Mouse (Mus musculus): ENCODE measurements around the gene Slc39a3. TPM values are rescaled to one million over a fixed set of nuclear protein-coding genes. Genes with fewer than 3 reads are reported as not detected.
"Not testable (repeated sequence)": the region's sequence is repeated elsewhere in the genome, so short reads cannot be mapped to it uniquely, and the experiment has no call there.

Slc39a3 gene
- polyA plus RNA-seq, 1 experiment from 2014 or later = 14.5 TPM

- Histone ChIP-seq H3K4me2 (ENCODE audit: low read depth) (no peak overlapping the region), H3K9ac (ENCODE audit: low read length) (no peak overlapping the region), H3K9me3 (ENCODE audit: control insufficient read depth, low read length) (no peaks in the 10 kb centered on the region; the same call in 1 of the 2 replicates), H3K27ac (ENCODE audit: low read depth, low read length) (no peak overlapping the region), H3K36me3 (ENCODE audit: control insufficient read depth, insufficient read depth, low read length) (no peaks in the 10 kb centered on the region), H3K4me3 (ENCODE audit: low read depth, low read length) (no peak overlapping the region), H3K27me3 (ENCODE audit: control insufficient read depth, insufficient read depth, low read length) (no peaks in the 10 kb centered on the region), H3K4me1 (ENCODE audit: control insufficient read depth, insufficient read depth, low read length) (no peaks in the 10 kb centered on the region)
- DNase-seq (ENCODE audit: low spot score) (no peak), ATAC-seq (ENCODE audit: insufficient read depth, low FRiP score, low TSS enrichment) (no peak)
- WGBS = 95% methylated on average over 8 of the region's 8 CpGs
These were observed 40.7 kb downstream of the Slc39a3 start for GRCm38 (mm10) chr10:80996501-80996900.

DNA sequence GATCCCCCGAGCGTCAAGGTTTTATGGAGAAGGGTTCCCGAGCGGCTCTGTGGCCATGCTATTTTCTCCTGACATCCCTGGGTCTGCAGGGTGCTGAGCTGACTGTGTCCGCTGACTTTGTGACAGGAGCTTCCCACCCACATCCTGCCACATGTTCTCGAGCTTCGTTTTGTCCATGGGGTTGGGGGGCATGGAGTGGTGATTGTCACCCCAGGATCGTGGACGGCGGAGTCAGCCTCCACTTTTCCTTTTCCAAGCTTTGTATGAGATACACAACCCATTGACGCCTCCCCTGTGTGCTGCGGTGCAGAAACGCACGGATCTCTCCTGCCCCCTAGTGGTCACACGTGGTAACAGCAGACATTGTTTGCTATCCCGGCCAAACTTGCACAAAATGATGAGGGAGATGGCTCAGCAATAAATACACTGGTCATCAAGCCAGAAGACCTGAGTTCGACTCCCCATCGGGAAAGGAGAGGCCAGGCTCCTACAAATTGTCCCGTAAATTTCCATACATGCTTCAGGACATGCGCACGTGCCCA, 42.1 kb downstream of the Slc39a3 start:
- Histone ChIP-seq H3K4me2 (ENCODE audit: low read depth) (no peak overlapping the region), H3K9me3 (ENCODE audit: control insufficient read depth, low read length) (no peaks in the 10 kb centered on the region; the same call in 1 of the 2 replicates)
- WGBS = 10% methylated on average over 21 of the region's 21 CpGs

GRCm38 (mm10) chr10:80994621-80995020, 42.6 kb downstream of the Slc39a3 start:
- no peak overlapping the region for H3K27ac ChIP-seq (ENCODE audit: low read depth, low read length)
- no peaks in the 10 kb centered on the region for H3K4me1 ChIP-seq (ENCODE audit: control insufficient read depth, insufficient read depth, low read length)
- H3K36me3 ChIP-seq (ENCODE audit: control insufficient read depth, insufficient read depth, low read length) = no peaks in the 10 kb centered on the region
- DNase-seq (ENCODE audit: low spot score) (no peak), ATAC-seq (ENCODE audit: insufficient read depth, low FRiP score, low TSS enrichment) (no peak)
- no peak overlapping the region for H3K4me3 ChIP-seq (ENCODE audit: low read depth, low read length)
- WGBS = 56% methylated on average over 4 of the region's 4 CpGs
- no peak overlapping the region for H3K4me2 ChIP-seq (ENCODE audit: low read depth)
- no peak overlapping the region for H3K9ac ChIP-seq (ENCODE audit: low read length)
- no peaks in the 10 kb centered on the region for H3K27me3 ChIP-seq (ENCODE audit: control insufficient read depth, insufficient read depth, low read length)
- no peaks in the 10 kb centered on the region; the same call in 1 of the 2 replicates for H3K9me3 ChIP-seq (ENCODE audit: control insufficient read depth, low read length)

More for the DNA sequence above, 42.1 kb downstream of the Slc39a3 start:
- peak; percentile 81 for DNase-seq (ENCODE audit: low spot score)
- Histone ChIP-seq H3K4me3 (ENCODE audit: low read depth, low read length) (no peak overlapping the region), H3K27me3 (ENCODE audit: control insufficient read depth, insufficient read depth, low read length) (no peaks in the 10 kb centered on the region), H3K4me1 (ENCODE audit: control insufficient read depth, insufficient read depth, low read length) (no peaks in the 10 kb centered on the region), H3K27ac (ENCODE audit: low read depth, low read length) (no peak overlapping the region), H3K36me3 (ENCODE audit: control insufficient read depth, insufficient read depth, low read length) (no peaks in the 10 kb centered on the region), H3K9ac (ENCODE audit: low read length) (no peak overlapping the region)
- no peak for ATAC-seq (ENCODE audit: insufficient read depth, low FRiP score, low TSS enrichment)

DNA sequence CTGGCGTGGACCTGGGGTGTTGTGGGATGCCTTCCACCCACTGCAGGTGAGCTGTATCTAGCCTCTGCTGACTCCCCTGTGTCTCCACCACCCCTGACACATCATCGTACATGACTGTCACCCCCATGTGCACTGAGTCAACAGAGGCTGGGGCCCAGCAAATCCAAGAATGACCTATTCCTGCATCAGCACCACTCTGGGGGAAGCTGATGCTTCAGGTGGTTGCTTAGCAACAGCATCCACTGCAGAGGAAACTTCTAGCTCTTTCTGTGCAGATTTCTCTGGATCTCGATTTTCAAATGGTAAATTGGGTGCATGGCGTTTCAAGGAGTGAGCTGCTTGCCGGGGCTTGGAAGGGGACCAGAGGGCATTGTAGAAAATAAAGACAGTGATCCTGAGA, 44.0 kb downstream of the Slc39a3 start:
- ATAC-seq (ENCODE audit: insufficient read depth, low FRiP score, low TSS enrichment) = no peak
- Histone ChIP-seq H3K27ac (ENCODE audit: low read depth, low read length) (no peak overlapping the region), H3K4me3 (ENCODE audit: low read depth, low read length) (no peak overlapping the region), H3K9me3 (ENCODE audit: control insufficient read depth, low read length) (no peaks in the 10 kb centered on the region; the same call in 1 of the 2 replicates), H3K4me2 (ENCODE audit: low read depth) (no peak overlapping the region), H3K4me1 (ENCODE audit: control insufficient read depth, insufficient read depth, low read length) (no peaks in the 10 kb centered on the region), H3K27me3 (ENCODE audit: control insufficient read depth, insufficient read depth, low read length) (no peaks in the 10 kb centered on the region), H3K9ac (ENCODE audit: low read length) (no peak overlapping the region), H3K36me3 (ENCODE audit: control insufficient read depth, insufficient read depth, low read length) (no peaks in the 10 kb centered on the region)
- WGBS = 72% methylated on average over 5 of the region's 5 CpGs
- DNase-seq (ENCODE audit: low spot score) = no peak

DNA sequence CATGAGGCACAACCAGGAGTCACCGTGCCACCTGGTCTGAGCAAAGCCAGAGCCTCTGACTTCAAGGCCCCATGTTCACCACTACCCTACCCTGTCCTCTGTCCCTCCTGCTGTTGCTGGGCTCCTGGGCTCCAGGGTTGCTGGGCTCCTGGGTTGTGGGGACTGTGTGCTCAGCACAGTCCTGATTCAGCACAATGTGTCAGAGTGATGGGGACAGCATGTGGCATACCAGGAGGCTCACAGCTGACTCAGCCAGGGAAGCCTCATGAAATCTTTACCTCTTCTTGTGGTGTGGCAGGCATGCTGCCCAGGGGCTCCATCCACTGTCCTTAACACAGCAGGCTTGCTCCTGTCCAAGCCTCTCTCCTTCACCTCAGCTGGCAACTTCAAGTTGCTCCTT, 45.3 kb downstream of the Slc39a3 start:
- no peak overlapping the region for H3K4me3 ChIP-seq (ENCODE audit: low read depth, low read length)
- no peaks in the 10 kb centered on the region for H3K36me3 ChIP-seq (ENCODE audit: control insufficient read depth, insufficient read depth, low read length)
- no peak overlapping the region for H3K9ac ChIP-seq (ENCODE audit: low read length)
- DNase-seq (ENCODE audit: low spot score) (no peak), ATAC-seq (ENCODE audit: insufficient read depth, low FRiP score, low TSS enrichment) (no peak)
- 90% methylated on average over 1 of the region's 1 CpGs for WGBS
- no peaks in the 10 kb centered on the region for H3K4me1 ChIP-seq (ENCODE audit: control insufficient read depth, insufficient read depth, low read length)
- no peaks in the 10 kb centered on the region; the same call in 1 of the 2 replicates for H3K9me3 ChIP-seq (ENCODE audit: control insufficient read depth, low read length)
- peaks cover 1% of the 10 kb centered on the region; the same call in 1 of the 2 replicates for H3K27me3 ChIP-seq (ENCODE audit: control insufficient read depth, insufficient read depth, low read length)
- no peak overlapping the region for H3K4me2 ChIP-seq (ENCODE audit: low read depth)
- no peak overlapping the region for H3K27ac ChIP-seq (ENCODE audit: low read depth, low read length)

GRCm38 (mm10) chr10:80991007-80991406, 46.2 kb downstream of the Slc39a3 start:
- no peak for ATAC-seq (ENCODE audit: insufficient read depth, low FRiP score, low TSS enrichment)
- no peak overlapping the region for H3K4me2 ChIP-seq (ENCODE audit: low read depth)
- no peak overlapping the region for H3K4me3 ChIP-seq (ENCODE audit: low read depth, low read length)
- no peak overlapping the region for H3K27ac ChIP-seq (ENCODE audit: low read depth, low read length)
- H3K27me3 ChIP-seq (ENCODE audit: control insufficient read depth, insufficient read depth, low read length) = peaks cover 9% of the 10 kb centered on the region
- no peak overlapping the region for H3K9ac ChIP-seq (ENCODE audit: low read length)
- no peaks in the 10 kb centered on the region for H3K9me3 ChIP-seq (ENCODE audit: control insufficient read depth, low read length)
- DNase-seq (ENCODE audit: low spot score) = no peak
- 15% methylated on average over 3 of the region's 3 CpGs for WGBS
- H3K36me3 ChIP-seq (ENCODE audit: control insufficient read depth, insufficient read depth, low read length) = no peaks in the 10 kb centered on the region
- no peaks in the 10 kb centered on the region for H3K4me1 ChIP-seq (ENCODE audit: control insufficient read depth, insufficient read depth, low read length)

DNA sequence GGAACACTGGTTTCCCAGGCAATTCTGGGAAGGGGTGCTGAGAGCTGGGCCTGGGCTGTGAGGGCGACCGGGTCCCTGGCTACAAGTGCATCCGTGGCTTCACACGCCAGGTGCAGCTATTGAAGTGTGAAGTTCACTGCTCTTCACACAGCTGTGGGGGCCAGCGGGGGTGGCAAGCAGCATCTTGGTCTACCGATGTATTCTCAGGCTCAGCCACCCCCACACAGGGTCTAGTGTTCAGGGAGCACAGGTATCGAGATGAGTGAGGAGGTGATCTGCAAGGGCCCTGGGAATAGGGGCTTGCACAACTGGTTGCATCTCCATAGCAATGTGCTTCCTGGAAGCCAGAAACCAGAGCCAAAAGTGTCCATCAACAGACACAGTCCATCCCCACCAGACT, 46.8 kb downstream of the Slc39a3 start:
- ATAC-seq (ENCODE audit: insufficient read depth, low FRiP score, low TSS enrichment) = no peak
- no peak overlapping the region for H3K4me2 ChIP-seq (ENCODE audit: low read depth)

DNA sequence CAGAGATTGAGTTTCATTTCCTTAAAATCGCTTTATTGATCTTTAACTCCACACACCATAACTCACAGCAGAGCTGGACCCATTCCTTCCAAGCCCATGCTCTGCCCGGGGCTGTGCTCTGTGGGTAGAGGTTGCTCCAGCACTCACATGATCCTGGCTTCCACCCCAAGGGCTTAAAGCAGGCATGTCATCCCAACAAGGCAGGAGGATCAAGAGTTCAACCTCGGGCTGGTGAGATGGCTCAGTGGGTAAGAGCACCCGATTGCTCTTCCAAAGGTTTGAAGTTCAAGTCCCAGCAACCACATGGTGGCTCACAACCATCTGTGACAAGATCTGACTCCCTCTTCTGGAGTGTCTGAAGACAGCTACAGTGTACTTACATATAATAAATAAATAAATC, 47.4 kb downstream of the Slc39a3 start:
- H3K9me3 ChIP-seq (ENCODE audit: control insufficient read depth, low read length); DNase-seq (ENCODE audit: low spot score); H3K27ac ChIP-seq (ENCODE audit: low read depth, low read length); H3K4me1 ChIP-seq (ENCODE audit: control insufficient read depth, insufficient read depth, low read length); H3K9ac ChIP-seq (ENCODE audit: low read length); H3K36me3 ChIP-seq (ENCODE audit: control insufficient read depth, insufficient read depth, low read length); H3K4me2 ChIP-seq (ENCODE audit: low read depth); H3K4me3 ChIP-seq (ENCODE audit: low read depth, low read length); ATAC-seq (ENCODE audit: insufficient read depth, low FRiP score, low TSS enrichment): not testable (repeated sequence)
- H3K27me3 ChIP-seq (ENCODE audit: control insufficient read depth, insufficient read depth, low read length) = peaks cover 20% of the 10 kb centered on the region
- WGBS = 65% methylated on average over 4 of the region's 4 CpGs

More for the DNA sequence above, 46.8 kb downstream of the Slc39a3 start:
- DNase-seq (ENCODE audit: low spot score) = no peak
- 0 out of 2 replicates have a peak, but pooled peaks cover 3% of the 10 kb centered on the region for H3K4me1 ChIP-seq (ENCODE audit: control insufficient read depth, insufficient read depth, low read length)
- WGBS = 68% methylated on average over 7 of the region's 7 CpGs
- no peak overlapping the region for H3K27ac ChIP-seq (ENCODE audit: low read depth, low read length)
- H3K9me3 ChIP-seq (ENCODE audit: control insufficient read depth, low read length) = no peaks in the 10 kb centered on the region
- no peak overlapping the region for H3K9ac ChIP-seq (ENCODE audit: low read length)
- H3K4me3 ChIP-seq (ENCODE audit: low read depth, low read length) = no peak overlapping the region
- peaks cover 15% of the 10 kb centered on the region for H3K27me3 ChIP-seq (ENCODE audit: control insufficient read depth, insufficient read depth, low read length)
- H3K36me3 ChIP-seq (ENCODE audit: control insufficient read depth, insufficient read depth, low read length) = no peaks in the 10 kb centered on the region

- Histone ChIP-seq H3K9ac (ENCODE audit: low read length) (no peak overlapping the region), H3K27ac (ENCODE audit: low read depth, low read length) (no peak overlapping the region), H3K4me2 (ENCODE audit: low read depth) (no peak overlapping the region), H3K4me1 (ENCODE audit: control insufficient read depth, insufficient read depth, low read length) (0 out of 2 replicates have a peak, but pooled peaks cover 3% of the 10 kb centered on the region), H3K36me3 (ENCODE audit: control insufficient read depth, insufficient read depth, low read length) (no peaks in the 10 kb centered on the region), H3K9me3 (ENCODE audit: control insufficient read depth, low read length) (no peaks in the 10 kb centered on the region), H3K4me3 (ENCODE audit: low read depth, low read length) (no peak overlapping the region), H3K27me3 (ENCODE audit: control insufficient read depth, insufficient read depth, low read length) (peaks cover 24% of the 10 kb centered on the region)
- ATAC-seq (ENCODE audit: insufficient read depth, low FRiP score, low TSS enrichment) (no peak), DNase-seq (ENCODE audit: low spot score) (no peak)
- WGBS = 61% methylated on average over 6 of the region's 6 CpGs
These were observed 47.8 kb downstream of the Slc39a3 start for GRCm38 (mm10) chr10:80989446-80989845.
